Mouse (Mus musculus): ENCODE measurements at regions not wholly inside any gene's neighbourhood (a gene's known extent, or its start where the extent isn't known, plus 50 kb on each side); places are given as distances from the start of the nearest gene placed in this dataset.

DNA sequence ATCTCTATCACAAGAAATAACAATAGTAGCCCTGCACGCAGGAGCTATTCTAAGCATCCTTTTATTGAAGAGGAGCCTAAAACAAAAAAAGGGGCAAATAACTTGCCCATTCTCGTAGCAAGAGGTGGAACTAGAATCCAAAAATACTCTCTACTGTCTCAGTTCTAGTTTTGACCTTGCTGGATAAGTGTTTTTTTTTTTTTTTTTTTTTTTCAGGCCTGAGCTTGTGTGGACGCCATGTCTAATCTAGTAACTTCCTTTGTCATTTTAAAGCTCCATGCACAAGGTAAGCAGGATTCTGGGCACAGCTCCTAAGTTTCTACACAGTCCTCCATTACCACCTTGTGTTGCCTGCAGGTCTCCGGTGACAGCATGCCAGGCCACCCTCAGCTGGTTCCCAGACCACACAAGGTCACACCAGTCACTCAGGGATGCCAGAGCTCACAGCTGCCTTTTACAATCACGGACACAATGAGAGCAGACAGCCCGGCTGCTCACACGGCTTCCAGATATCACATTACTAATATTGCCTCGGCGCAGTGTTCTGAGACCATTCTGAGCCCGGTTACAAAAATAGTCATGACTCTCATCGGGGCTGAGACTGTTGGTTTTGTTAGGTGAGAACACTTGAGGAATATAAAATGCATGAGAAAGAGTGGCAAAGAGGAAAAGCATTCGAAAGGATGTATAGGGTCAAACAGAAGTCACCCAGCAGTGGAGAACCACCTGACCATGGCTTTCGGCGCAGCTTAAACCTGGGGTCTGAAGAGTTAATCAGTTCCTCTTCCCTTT is 124.7 kb upstream of the Tank start:
- WGBS: 24% methylated on average over 14 of the region's 14 CpGs

GRCm38 (mm10) chr2:61452581-61452980 is 125.8 kb upstream of the Tank start:
- Histone ChIP-seq H3K27me3 (no peaks in the 10 kb centered on the region), H3K4me3 (replicated peaks) (no peak overlapping the region), H3K36me3 (no peaks in the 10 kb centered on the region), H3K9me3 (no peaks in the 10 kb centered on the region), H3K27ac (no peak overlapping the region), H3K4me1 (replicated peaks) (peaks cover 12% of the 10 kb centered on the region; the same call in 1 of the 2 replicates), H3K9ac (replicated peaks) (no peak overlapping the region), H3K4me2 (no peak overlapping the region)
- 81% methylated on average over 1 of the region's 1 CpGs for WGBS
- ATAC-seq (ENCODE audit: insufficient number of reproducible peaks, insufficient read depth, low FRiP score, low TSS enrichment, low read depth): no peak

More for the DNA sequence above, 124.7 kb upstream of the Tank start:
- Histone ChIP-seq H3K4me3 (replicated peaks) (peak overlapping the region; percentile 35), H3K27me3 (no peaks in the 10 kb centered on the region), H3K27ac (peak overlapping the region; percentile 75), H3K36me3 (no peaks in the 10 kb centered on the region), H3K4me2 (peak overlapping the region; percentile 62), H3K9ac (replicated peaks) (no peak overlapping the region), H3K4me1 (replicated peaks) (peaks cover 12% of the 10 kb centered on the region; the same call in 1 of the 2 replicates), H3K9me3 (no peaks in the 10 kb centered on the region)
- peak; percentile 90 for ATAC-seq (ENCODE audit: insufficient number of reproducible peaks, insufficient read depth, low FRiP score, low TSS enrichment, low read depth)

GRCm38 (mm10) chr2:61450731-61451130 is 127.7 kb upstream of the Tank start:
- WGBS: 78% methylated on average over 3 of the region's 3 CpGs
- Histone ChIP-seq H3K4me2 (no peak overlapping the region), H3K4me3 (replicated peaks) (no peak overlapping the region), H3K27me3 (no peaks in the 10 kb centered on the region), H3K4me1 (replicated peaks) (peaks cover 12% of the 10 kb centered on the region; the same call in 1 of the 2 replicates), H3K9ac (replicated peaks) (no peak overlapping the region), H3K27ac (no peak overlapping the region), H3K36me3 (no peaks in the 10 kb centered on the region), H3K9me3 (no peaks in the 10 kb centered on the region)
- ATAC-seq (ENCODE audit: insufficient number of reproducible peaks, insufficient read depth, low FRiP score, low TSS enrichment, low read depth): no peak

- Histone ChIP-seq H3K4me2 (no peak overlapping the region), H3K36me3 (no peaks in the 10 kb centered on the region), H3K4me3 (replicated peaks) (no peak overlapping the region), H3K27ac (no peak overlapping the region), H3K9ac (replicated peaks) (no peak overlapping the region), H3K4me1 (replicated peaks) (no peaks in the 10 kb centered on the region), H3K27me3 (no peaks in the 10 kb centered on the region), H3K9me3 (no peaks in the 10 kb centered on the region)
- ATAC-seq (ENCODE audit: insufficient number of reproducible peaks, insufficient read depth, low FRiP score, low TSS enrichment, low read depth): no peak
- 88% methylated on average over 3 of the region's 3 CpGs for WGBS
These were observed 141.8 kb upstream of the Tank start for GRCm38 (mm10) chr2:61436591-61436990.

DNA sequence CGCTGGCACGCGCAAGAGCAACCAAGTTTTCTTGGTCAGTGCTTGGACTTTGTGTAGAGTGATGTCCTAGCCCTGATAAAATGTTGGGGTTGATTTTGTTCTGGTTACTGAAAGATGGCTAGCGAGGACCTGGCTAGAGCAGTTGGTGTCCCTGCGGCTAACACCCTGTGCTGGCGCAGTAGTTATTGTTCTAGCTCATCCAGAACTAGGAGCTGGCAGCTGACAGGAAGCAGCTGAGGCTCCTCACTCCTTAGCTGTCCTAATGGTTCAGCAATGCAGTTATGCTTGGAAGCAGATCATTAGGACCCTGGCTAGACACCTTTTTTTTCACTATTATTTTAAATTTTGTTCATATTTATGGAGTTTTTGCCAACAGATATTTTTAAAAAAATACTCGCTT is 170.5 kb upstream of the Tank start:
- H3K4me1 ChIP-seq (replicated peaks): no peaks in the 10 kb centered on the region; the same call in 1 of the 2 replicates
- no peak overlapping the region for H3K4me2 ChIP-seq
- H3K4me3 ChIP-seq (replicated peaks): no peak overlapping the region
- H3K27ac ChIP-seq: no peak overlapping the region
- WGBS: 93% methylated on average over 7 of the region's 7 CpGs
- no peaks in the 10 kb centered on the region for H3K36me3 ChIP-seq
- H3K9me3 ChIP-seq: no peaks in the 10 kb centered on the region
- H3K9ac ChIP-seq (replicated peaks): no peak overlapping the region
- H3K27me3 ChIP-seq: no peaks in the 10 kb centered on the region
- ATAC-seq (ENCODE audit: insufficient number of reproducible peaks, insufficient read depth, low FRiP score, low TSS enrichment, low read depth): no peak

DNA sequence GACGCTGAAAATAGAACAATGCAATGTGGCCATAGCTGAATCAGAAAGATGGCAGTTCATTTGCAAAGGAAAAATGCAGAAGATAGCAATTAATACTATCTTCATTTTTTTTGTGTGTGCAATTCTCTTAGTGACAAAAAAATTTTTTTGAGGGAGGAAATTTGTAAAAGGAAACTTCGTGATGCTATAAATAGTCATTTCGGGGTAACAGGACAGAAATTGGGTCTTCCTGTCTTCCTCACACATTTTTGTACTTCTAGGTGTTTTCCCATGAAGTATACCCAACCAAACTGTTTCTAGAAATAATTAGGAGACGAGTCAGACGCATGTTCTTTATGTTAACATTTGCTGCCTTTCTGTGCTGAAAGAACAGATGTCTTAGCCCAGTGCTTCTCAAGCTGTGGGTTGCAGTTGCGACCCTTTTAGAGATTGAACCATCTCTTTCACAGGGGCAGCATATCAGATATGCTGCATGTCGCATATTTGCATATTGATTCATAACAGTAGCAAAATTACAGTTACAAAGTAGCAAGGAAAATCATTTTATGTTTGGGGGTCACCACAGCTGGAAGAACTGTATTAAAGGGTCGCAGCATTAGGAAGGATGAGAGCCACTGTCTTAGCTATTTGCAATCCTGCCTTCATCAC is 172.2 kb upstream of the Tank start:
- H3K4me2 ChIP-seq: no peak overlapping the region
- H3K9me3 ChIP-seq: no peaks in the 10 kb centered on the region
- no peak overlapping the region for H3K27ac ChIP-seq
- ATAC-seq (ENCODE audit: insufficient number of reproducible peaks, insufficient read depth, low FRiP score, low TSS enrichment, low read depth): no peak
- H3K27me3 ChIP-seq: no peaks in the 10 kb centered on the region
- peaks cover 4% of the 10 kb centered on the region; the same call in 1 of the 2 replicates for H3K4me1 ChIP-seq (replicated peaks)
- 89% methylated on average over 8 of the region's 8 CpGs for WGBS
- H3K4me3 ChIP-seq (replicated peaks): no peak overlapping the region
- no peaks in the 10 kb centered on the region for H3K36me3 ChIP-seq
- no peak overlapping the region for H3K9ac ChIP-seq (replicated peaks)

DNA sequence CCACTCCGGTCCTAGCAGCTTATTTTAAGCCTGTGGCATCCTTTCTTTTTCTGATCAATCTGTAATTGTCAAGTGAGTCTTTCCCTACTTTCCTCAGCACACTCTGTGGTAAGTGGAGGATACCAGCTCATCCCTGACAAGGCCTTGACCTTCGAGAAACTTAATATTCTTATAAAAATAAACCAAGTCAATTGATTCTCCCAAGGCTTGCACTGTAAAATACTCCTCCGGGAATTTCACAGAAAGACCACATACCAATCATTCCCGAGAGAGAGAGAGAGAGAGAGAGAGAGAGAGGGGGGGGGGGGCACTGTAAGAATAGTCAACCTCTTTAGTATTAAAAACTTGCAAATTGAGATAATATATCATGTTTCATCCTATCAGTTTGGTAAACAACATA is 173.1 kb upstream of the Tank start:
- Histone ChIP-seq H3K9ac (replicated peaks) (no peak overlapping the region), H3K27ac (no peak overlapping the region), H3K4me1 (replicated peaks) (peaks cover 4% of the 10 kb centered on the region; the same call in 1 of the 2 replicates), H3K4me3 (replicated peaks) (no peak overlapping the region), H3K36me3 (no peaks in the 10 kb centered on the region), H3K27me3 (no peaks in the 10 kb centered on the region), H3K4me2 (no peak overlapping the region), H3K9me3 (no peaks in the 10 kb centered on the region)
- ATAC-seq (ENCODE audit: insufficient number of reproducible peaks, insufficient read depth, low FRiP score, low TSS enrichment, low read depth): no peak
- WGBS: 52% methylated on average over 4 of the region's 4 CpGs

- H3K27me3 ChIP-seq: no peaks in the 10 kb centered on the region
- peak overlapping the region; percentile 62 for H3K4me2 ChIP-seq
- peak overlapping the region; percentile 40; the same call in 1 of the 2 replicates for H3K9ac ChIP-seq (replicated peaks)
- H3K36me3 ChIP-seq: no peaks in the 10 kb centered on the region
- H3K27ac ChIP-seq: peak overlapping the region; percentile 31; the same call in 1 of the 2 replicates
- H3K4me1 ChIP-seq (replicated peaks): peaks cover 4% of the 10 kb centered on the region; the same call in 1 of the 2 replicates
- 3% methylated on average over 15 of the region's 15 CpGs for WGBS
- peak overlapping the region; percentile 35 for H3K4me3 ChIP-seq (replicated peaks)
- no peaks in the 10 kb centered on the region for H3K9me3 ChIP-seq
- peak; percentile 59; the same call in 1 of the 2 replicates for ATAC-seq (ENCODE audit: insufficient number of reproducible peaks, insufficient read depth, low FRiP score, low TSS enrichment, low read depth)
These were observed 175.5 kb upstream of the Tank start for GRCm38 (mm10) chr2:61402588-61403487.

DNA sequence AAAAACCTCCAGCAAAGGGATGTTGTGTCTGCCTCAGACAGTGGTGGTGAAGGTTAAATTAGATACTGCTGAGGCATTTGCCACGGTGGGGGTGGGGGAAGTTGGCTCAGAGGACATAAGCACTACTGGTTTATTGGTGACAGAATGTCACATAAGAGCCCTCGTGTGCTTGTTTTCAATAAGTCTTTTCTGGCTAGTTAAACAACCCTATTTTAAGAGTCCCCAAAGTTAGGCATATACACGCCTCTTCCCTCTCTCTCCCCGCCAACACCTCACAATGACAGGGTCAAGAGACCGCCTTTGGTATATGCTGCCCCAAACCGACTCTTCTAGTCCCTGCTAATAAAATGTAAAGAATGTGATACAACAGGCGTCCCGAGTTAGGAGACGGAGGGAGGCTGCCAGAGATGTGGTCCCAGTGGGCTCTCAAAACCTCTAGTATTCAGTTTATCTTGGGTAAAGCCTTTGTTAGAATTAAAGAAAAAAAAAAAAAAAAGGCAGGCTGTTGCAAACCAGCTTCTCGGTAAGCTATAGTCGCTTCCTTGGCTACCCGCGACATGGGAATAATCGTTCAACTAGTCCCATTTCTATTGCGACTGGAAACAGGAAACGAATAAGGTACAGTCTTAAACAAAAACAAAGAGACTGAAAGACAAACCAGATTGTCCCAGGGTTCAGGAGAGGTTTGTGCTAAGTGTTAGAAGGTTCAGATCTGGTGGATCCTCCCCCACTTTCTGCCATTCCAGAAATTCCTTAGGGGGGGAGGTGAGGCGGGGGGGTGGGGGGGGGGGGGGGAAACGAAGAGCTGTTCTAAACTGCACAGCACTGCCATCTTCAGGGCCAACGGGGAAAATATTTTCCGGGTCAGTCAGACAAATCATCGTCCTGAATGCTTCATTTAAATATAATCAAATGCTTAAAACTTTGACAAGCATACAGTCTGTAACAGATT is 176.5 kb upstream of the Tank start:
- H3K27me3 ChIP-seq: no peaks in the 10 kb centered on the region
- H3K4me1 ChIP-seq (replicated peaks): peaks cover 4% of the 10 kb centered on the region; the same call in 1 of the 2 replicates
- H3K27ac ChIP-seq: peak overlapping the region; percentile 62
- H3K4me2 ChIP-seq: peak overlapping the region; percentile 62
- ATAC-seq (ENCODE audit: insufficient number of reproducible peaks, insufficient read depth, low FRiP score, low TSS enrichment, low read depth): peak; percentile 66; the same call in 1 of the 2 replicates
- under 1% methylated on average over 21 of the region's 21 CpGs for WGBS
- peak overlapping the region; percentile 35 for H3K4me3 ChIP-seq (replicated peaks)
- no peaks in the 10 kb centered on the region for H3K9me3 ChIP-seq
- no peaks in the 10 kb centered on the region for H3K36me3 ChIP-seq
- 0 out of 2 replicates have a peak overlapping the region, but pooled peaks have one; percentile 40 for H3K9ac ChIP-seq (replicated peaks)

GRCm38 (mm10) chr2:61398633-61399032 is 179.8 kb upstream of the Tank start:
- ATAC-seq (ENCODE audit: insufficient number of reproducible peaks, insufficient read depth, low FRiP score, low TSS enrichment, low read depth): no peak
- no peak overlapping the region for H3K4me3 ChIP-seq (replicated peaks)
- no peak overlapping the region for H3K9ac ChIP-seq (replicated peaks)
- H3K9me3 ChIP-seq: no peaks in the 10 kb centered on the region
- 83% methylated on average over 9 of the region's 9 CpGs for WGBS
- H3K36me3 ChIP-seq: no peaks in the 10 kb centered on the region
- H3K4me2 ChIP-seq: no peak overlapping the region
- H3K4me1 ChIP-seq (replicated peaks): peaks cover 4% of the 10 kb centered on the region; the same call in 1 of the 2 replicates
- no peaks in the 10 kb centered on the region for H3K27me3 ChIP-seq
- H3K27ac ChIP-seq: no peak overlapping the region

All from limb, embryonic 12.5 days (tissue).